Mouse (Mus musculus): Measurements from ENCODE around the gene Psmb8. TPM values are rescaled to one million over a fixed set of nuclear protein-coding genes. Genes with fewer than 3 reads are reported as not detected.

Gene Psmb8
- not detected in 2 replicates for polyA plus RNA-seq (2012; ENCODE audit: insufficient read depth, insufficient read length, low replicate concordance, missing spikeins)

- Histone ChIP-seq H3K4me1 (ENCODE audit: control insufficient read depth, insufficient read depth, low read length) (peaks cover 15% of the 10 kb centered on the region), H3K4me3 (ENCODE audit: insufficient read depth, low read depth, low read length) (peak within 1 kb of the TSS; percentile 49), H3K27ac (ENCODE audit: insufficient read depth, low read depth, low read length) (no peak within 1 kb of the TSS)
- 8% methylated on average over 41 of the region's 41 CpGs for WGBS
- no peak for TF ChIP-seq POLR2A (IDR thresholded peaks at IDR 0.05; ENCODE audit: insufficient read depth, low read depth, low read length)
- no peak for TF ChIP-seq CTCF (IDR thresholded peaks at IDR 0.05; ENCODE audit: insufficient read depth, low read depth, low read length)
These were observed at the start of gene Psmb8 for GRCm38 (mm10) chr17:34196941-34197894. Gene Psmb8, plus strand, starts transcription at chr17:34197721.

GRCm38 (mm10) chr17:34152923-34153322 is 44.6 kb upstream of the Psmb8 start, which contains the start of gene H2-DMb1:
Gene H2-DMb1, plus strand, starts transcription at chr17:34153072.
- TF ChIP-seq CTCF (IDR thresholded peaks at IDR 0.05; ENCODE audit: insufficient read depth, low read depth, low read length) (no peak), POLR2A (IDR thresholded peaks at IDR 0.05; ENCODE audit: insufficient read depth, low read depth, low read length) (no peak)
- Histone ChIP-seq H3K4me3 (ENCODE audit: insufficient read depth, low read depth, low read length) (no peak within 1 kb of the TSS), H3K27ac (ENCODE audit: insufficient read depth, low read depth, low read length) (no peak within 1 kb of the TSS), H3K4me1 (ENCODE audit: control insufficient read depth, insufficient read depth, low read length) (no peaks in the 10 kb centered on the region)
- WGBS, result 57% methylated on average over 4 of the region's 4 CpGs

GRCm38 (mm10) chr17:34155534-34155933 is 42.0 kb upstream of the Psmb8 start:
- no peak overlapping the region for H3K27ac ChIP-seq (ENCODE audit: insufficient read depth, low read depth, low read length)
- H3K4me3 ChIP-seq (ENCODE audit: insufficient read depth, low read depth, low read length), result no peak overlapping the region
- no peak for TF ChIP-seq POLR2A (IDR thresholded peaks at IDR 0.05; ENCODE audit: insufficient read depth, low read depth, low read length)
- no peak for TF ChIP-seq CTCF (IDR thresholded peaks at IDR 0.05; ENCODE audit: insufficient read depth, low read depth, low read length)
- H3K4me1 ChIP-seq (ENCODE audit: control insufficient read depth, insufficient read depth, low read length), result no peaks in the 10 kb centered on the region
- WGBS, result 50% methylated on average over 5 of the region's 5 CpGs

DNA sequence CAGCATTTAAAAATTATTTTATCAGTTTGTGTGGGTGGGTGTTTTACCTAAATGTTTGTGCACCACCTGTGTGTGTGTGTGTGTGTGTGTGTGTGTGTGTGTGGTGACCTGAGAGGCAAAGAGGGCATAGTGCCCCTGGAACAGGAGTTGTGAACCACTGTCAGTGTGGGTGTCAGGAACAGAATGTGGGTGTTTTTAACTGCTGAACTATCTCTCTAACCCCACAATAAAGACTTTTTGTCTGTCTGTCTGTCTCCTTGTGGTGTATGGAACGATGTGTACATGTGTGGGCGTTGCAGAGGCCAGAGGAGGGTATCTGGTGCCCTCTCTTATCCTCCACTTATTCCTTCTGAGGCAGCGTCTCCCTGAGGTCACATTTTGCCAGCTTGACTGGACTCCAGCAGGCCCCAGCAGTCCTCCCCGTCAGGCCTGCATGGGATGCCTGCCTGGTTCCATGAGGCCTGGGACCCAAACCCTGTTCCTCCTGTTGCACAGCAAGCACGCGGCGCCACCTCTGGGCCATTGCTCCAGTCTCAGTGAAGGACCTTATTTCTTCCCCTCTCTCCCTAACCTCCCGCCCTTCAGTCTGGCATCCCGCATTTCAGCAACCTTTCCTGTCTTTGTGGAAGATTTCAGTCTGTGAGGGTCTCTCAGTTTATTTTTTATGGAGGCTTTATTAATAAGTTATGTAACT is 33.2 kb upstream of the Psmb8 start:
- TF ChIP-seq POLR2A (IDR thresholded peaks at IDR 0.05; ENCODE audit: insufficient read depth, low read depth, low read length), result no peak
- no peak for TF ChIP-seq CTCF (IDR thresholded peaks at IDR 0.05; ENCODE audit: insufficient read depth, low read depth, low read length)
- 44% methylated on average over 9 of the region's 9 CpGs for WGBS
- Histone ChIP-seq H3K27ac (ENCODE audit: insufficient read depth, low read depth, low read length) (no peak overlapping the region), H3K4me1 (ENCODE audit: control insufficient read depth, insufficient read depth, low read length) (no peaks in the 10 kb centered on the region), H3K4me3 (ENCODE audit: insufficient read depth, low read depth, low read length) (no peak overlapping the region)

GRCm38 (mm10) chr17:34165033-34165730 is 32.3 kb upstream of the Psmb8 start:
- WGBS, result 85% methylated on average over 6 of the region's 6 CpGs
- no peak overlapping the region for H3K4me3 ChIP-seq (ENCODE audit: insufficient read depth, low read depth, low read length)
- no peak overlapping the region for H3K27ac ChIP-seq (ENCODE audit: insufficient read depth, low read depth, low read length)
- H3K4me1 ChIP-seq (ENCODE audit: control insufficient read depth, insufficient read depth, low read length), result no peaks in the 10 kb centered on the region
- TF ChIP-seq POLR2A (IDR thresholded peaks at IDR 0.05; ENCODE audit: insufficient read depth, low read depth, low read length) (no peak), CTCF (IDR thresholded peaks at IDR 0.05; ENCODE audit: insufficient read depth, low read depth, low read length) (no peak)

- Histone ChIP-seq H3K4me1 (ENCODE audit: control insufficient read depth, insufficient read depth, low read length) (no peaks in the 10 kb centered on the region), H3K27ac (ENCODE audit: insufficient read depth, low read depth, low read length) (no peak overlapping the region), H3K4me3 (ENCODE audit: insufficient read depth, low read depth, low read length) (no peak overlapping the region)
- WGBS, result 0% methylated on average over 2 of the region's 2 CpGs
- TF ChIP-seq CTCF (IDR thresholded peaks at IDR 0.05; ENCODE audit: insufficient read depth, low read depth, low read length) (no peak), POLR2A (IDR thresholded peaks at IDR 0.05; ENCODE audit: insufficient read depth, low read depth, low read length) (no peak)
These were observed 28.2 kb upstream of the Psmb8 start for GRCm38 (mm10) chr17:34169279-34169678.

GRCm38 (mm10) chr17:34170487-34170876 is 27.0 kb upstream of the Psmb8 start:
- Histone ChIP-seq H3K27ac (ENCODE audit: insufficient read depth, low read depth, low read length) (no peak overlapping the region), H3K4me3 (ENCODE audit: insufficient read depth, low read depth, low read length) (no peak overlapping the region), H3K4me1 (ENCODE audit: control insufficient read depth, insufficient read depth, low read length) (no peaks in the 10 kb centered on the region)
- 26% methylated on average over 4 of the region's 4 CpGs for WGBS
- no peak for TF ChIP-seq POLR2A (IDR thresholded peaks at IDR 0.05; ENCODE audit: insufficient read depth, low read depth, low read length)
- TF ChIP-seq CTCF (IDR thresholded peaks at IDR 0.05; ENCODE audit: insufficient read depth, low read depth, low read length), result no peak

- TF ChIP-seq POLR2A (IDR thresholded peaks at IDR 0.05; ENCODE audit: insufficient read depth, low read depth, low read length), result no peak
- no peak overlapping the region for H3K4me3 ChIP-seq (ENCODE audit: insufficient read depth, low read depth, low read length)
- 35% methylated on average over 13 of the region's 13 CpGs for WGBS
- no peaks in the 10 kb centered on the region for H3K4me1 ChIP-seq (ENCODE audit: control insufficient read depth, insufficient read depth, low read length)
- H3K27ac ChIP-seq (ENCODE audit: insufficient read depth, low read depth, low read length), result no peak overlapping the region
These were observed 26.5 kb upstream of the Psmb8 start for GRCm38 (mm10) chr17:34170877-34171498.

All from olfactory bulb, adult 2 months (tissue).